Mouse (Mus musculus) C2C12 (cell line): ENCODE results near the gene Npy2r.

ENCODE experiments used
- CEBPB ChIP-seq: IDR thresholded peaks from one replicate; pipeline ENCODE4 v1.6.1; 2011; ENCODE audit warnings: low read depth, mild to moderate bottlenecking, control low read depth, moderate library complexity
- CTCF ChIP-seq: IDR thresholded peaks from one replicate; pipeline ENCODE4 v1.5.1; 2011; ENCODE audit not compliant: control insufficient read depth, insufficient read depth, insufficient read length
- FOSL1 ChIP-seq: IDR thresholded peaks from one replicate; pipeline ENCODE4 v1.8.0; 2011; ENCODE audit warnings: mild to moderate bottlenecking, low read length; ENCODE audit not compliant: poor library complexity, insufficient read depth, severe bottlenecking
- MAX ChIP-seq: IDR thresholded peaks from one replicate; pipeline ENCODE4 v1.6.1; 2011; ENCODE audit warnings: mild to moderate bottlenecking, control low read depth
- MYOD1 ChIP-seq: IDR thresholded peaks from one replicate; pipeline ENCODE4 v1.6.1; 2011; ENCODE audit warnings: low read depth; ENCODE audit not compliant: control insufficient read depth, insufficient read length
- MYOG ChIP-seq: IDR thresholded peaks from one replicate; pipeline ENCODE4 v1.6.1; 2011; ENCODE audit not compliant: control insufficient read depth, insufficient read length; ENCODE audit errors: extremely low read depth
- USF1 ChIP-seq: IDR thresholded peaks from one replicate; pipeline ENCODE4 v1.6.1; 2011; ENCODE audit warnings: low read depth, mild to moderate bottlenecking, control low read depth, moderate library complexity

DNA sequence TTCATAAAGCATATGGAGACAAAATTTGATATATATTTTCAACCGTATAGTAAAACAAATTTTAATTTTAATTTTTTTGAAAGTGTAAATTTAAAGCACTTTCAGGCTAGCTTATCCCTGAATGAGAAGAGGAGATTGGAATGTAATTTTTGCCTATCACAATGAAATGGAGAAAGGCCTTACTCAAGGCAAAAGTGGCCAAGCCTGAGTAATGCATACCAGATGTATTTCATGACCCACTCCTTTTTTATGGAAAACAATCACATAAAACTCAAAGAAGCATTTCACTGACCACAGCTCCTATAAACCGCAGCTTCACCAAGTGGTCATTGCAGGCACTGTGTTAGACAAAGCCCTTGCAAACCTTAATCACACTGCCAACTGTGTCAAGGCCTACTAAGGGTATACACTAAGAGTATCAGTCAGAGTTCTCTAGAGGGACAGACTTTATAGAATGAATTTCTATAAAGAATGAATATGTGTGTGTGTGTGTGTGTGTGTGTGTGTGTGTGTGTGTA lies 8.5 kb upstream of the Npy2r start:
- TF ChIP-seq CTCF (no peak), MAX (no peak), MYOG (no peak), USF1 (no peak), CEBPB (no peak), MYOD1 (no peak), FOSL1 (no peak)
